Mouse (Mus musculus) bone marrow macrophage, adult 2 months (primary cell): ENCODE results near the gene Pagr1a.

ENCODE experiments used
- CTCF ChIP-seq: IDR thresholded peaks from 2 replicates; pipeline ENCODE4 v1.5.1; 2012; ENCODE audit warnings: low read depth, mild to moderate bottlenecking, low read length, moderate library complexity
- POLR2A ChIP-seq: IDR thresholded peaks from 2 replicates; pipeline ENCODE4 v1.6.1; 2012; ENCODE audit warnings: mild to moderate bottlenecking, low read depth, low read length, borderline replicate concordance

DNA sequence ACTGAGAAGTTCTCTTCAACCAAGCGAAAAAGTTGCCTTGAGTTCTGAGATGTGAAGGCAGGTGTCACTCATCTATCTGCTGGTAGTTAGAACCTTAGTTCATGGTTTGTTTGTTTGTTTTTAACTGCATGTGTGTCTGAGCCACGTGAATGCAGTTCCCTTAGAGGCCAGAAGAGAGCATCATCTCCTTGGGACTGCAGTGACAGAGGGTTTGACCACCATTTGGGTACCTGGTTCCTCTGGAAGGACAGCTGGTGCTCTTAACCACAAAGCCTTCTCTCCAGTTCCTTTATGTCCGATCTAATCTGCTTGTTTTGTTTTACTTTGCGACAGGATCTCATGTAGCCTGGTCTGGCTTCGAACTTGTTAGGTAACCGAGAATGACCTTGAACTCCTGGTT, 48.4 kb upstream of the Pagr1a start:
- no peak for TF ChIP-seq POLR2A
- no peak for TF ChIP-seq CTCF
